Mouse (Mus musculus): ENCODE results near the gene Zdhhc12. TPM values are rescaled to one million over a fixed set of nuclear protein-coding genes. Genes with fewer than 3 reads are reported as not detected.
"Not testable (repeated sequence)": the region's sequence is repeated elsewhere in the genome, so short reads cannot be mapped to it uniquely, and the experiment has no call there.

Gene Zdhhc12
- 31.5 and 40.7 TPM in 2 replicates for polyA plus RNA-seq (2012; rRNA removed)

GRCm38 (mm10) chr2:30093471-30094207, at the start of gene Zdhhc12:
TSS of gene Zdhhc12 (minus strand) at chr2:30093648.
- peak; percentile 89 for DNase-seq (ENCODE audit: low spot score)

- not testable (repeated sequence) for DNase-seq (ENCODE audit: low spot score)
These were observed 46.6 kb upstream of the Zdhhc12 start for GRCm38 (mm10) chr2:30140021-30140420.

- DNase-seq (ENCODE audit: low spot score), result no peak
These were observed 43.0 kb upstream of the Zdhhc12 start for GRCm38 (mm10) chr2:30136458-30136857.

- no peak for DNase-seq (ENCODE audit: low spot score)
These were observed 41.6 kb upstream of the Zdhhc12 start for GRCm38 (mm10) chr2:30134928-30135620.

- DNase-seq (ENCODE audit: low spot score), result no peak
These were observed 40.9 kb upstream of the Zdhhc12 start for GRCm38 (mm10) chr2:30134378-30134711.

GRCm38 (mm10) chr2:30133613-30134377, 40.3 kb upstream of the Zdhhc12 start, which contains the start of gene Tbc1d13:
TSS of gene Tbc1d13 (plus strand) at chr2:30133746.
- DNase-seq (ENCODE audit: low spot score), result peak; percentile 97

- DNase-seq (ENCODE audit: low spot score), result no peak
These were observed 39.6 kb upstream of the Zdhhc12 start for GRCm38 (mm10) chr2:30132801-30133612.

GRCm38 (mm10) chr2:30131240-30131639, 37.8 kb upstream of the Zdhhc12 start:
- DNase-seq (ENCODE audit: low spot score), result not testable (repeated sequence)

- DNase-seq (ENCODE audit: low spot score), result no peak
These were observed 36.7 kb upstream of the Zdhhc12 start for GRCm38 (mm10) chr2:30130156-30130555.

GRCm38 (mm10) chr2:30128789-30129188, 35.3 kb upstream of the Zdhhc12 start:
- no peak for DNase-seq (ENCODE audit: low spot score)

GRCm38 (mm10) chr2:30124472-30125274, 31.2 kb upstream of the Zdhhc12 start, which contains the start of gene Zer1:
TSS of gene Zer1 (minus strand) at chr2:30124585.
- DNase-seq (ENCODE audit: low spot score), result peak; percentile 89

GRCm38 (mm10) chr2:30123729-30124471, 30.5 kb upstream of the Zdhhc12 start:
- no peak for DNase-seq (ENCODE audit: low spot score)

- no peak for DNase-seq (ENCODE audit: low spot score)
These were observed 29.3 kb upstream of the Zdhhc12 start for GRCm38 (mm10) chr2:30122766-30123165.

GRCm38 (mm10) chr2:30120269-30120668, 26.8 kb upstream of the Zdhhc12 start:
- no peak for DNase-seq (ENCODE audit: low spot score)

GRCm38 (mm10) chr2:30119641-30120051, 26.2 kb upstream of the Zdhhc12 start:
- DNase-seq (ENCODE audit: low spot score), result no peak

- DNase-seq (ENCODE audit: low spot score), result no peak
These were observed 19.1 kb upstream of the Zdhhc12 start for GRCm38 (mm10) chr2:30112564-30112963.

- DNase-seq (ENCODE audit: low spot score), result no peak
These were observed 18.1 kb upstream of the Zdhhc12 start for GRCm38 (mm10) chr2:30111500-30111899.

GRCm38 (mm10) chr2:30108260-30108659, 14.8 kb upstream of the Zdhhc12 start:
- DNase-seq (ENCODE audit: low spot score), result no peak

- no peak for DNase-seq (ENCODE audit: low spot score)
These were observed 14.2 kb upstream of the Zdhhc12 start for GRCm38 (mm10) chr2:30107646-30108045.

GRCm38 (mm10) chr2:30106364-30106763, 12.9 kb upstream of the Zdhhc12 start:
- DNase-seq (ENCODE audit: low spot score), result no peak
